Mouse (Mus musculus): Measurements from ENCODE around the gene Zdhhc1.

The Zdhhc1 gene

DNA sequence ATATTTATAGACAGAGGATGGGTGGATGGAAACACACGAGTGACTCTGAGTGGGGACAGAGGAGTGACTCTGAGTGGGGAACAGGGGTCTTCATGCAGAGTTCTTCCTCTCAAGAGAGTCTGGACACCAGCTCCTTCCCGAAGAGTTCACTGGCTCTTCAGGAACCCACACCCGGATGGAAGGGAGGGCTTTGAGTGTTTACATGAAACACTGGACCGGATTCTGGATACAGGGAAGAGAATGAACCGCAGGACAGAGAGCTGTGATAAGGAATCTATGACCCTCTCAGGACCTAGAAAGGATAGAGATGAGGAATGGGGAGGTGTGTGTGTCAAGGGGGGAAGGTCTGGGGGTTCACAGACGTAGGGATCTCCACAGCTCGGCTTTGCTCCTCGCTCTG is 20.6 kb upstream of the Zdhhc1 start:
- no peak for DNase-seq

DNA sequence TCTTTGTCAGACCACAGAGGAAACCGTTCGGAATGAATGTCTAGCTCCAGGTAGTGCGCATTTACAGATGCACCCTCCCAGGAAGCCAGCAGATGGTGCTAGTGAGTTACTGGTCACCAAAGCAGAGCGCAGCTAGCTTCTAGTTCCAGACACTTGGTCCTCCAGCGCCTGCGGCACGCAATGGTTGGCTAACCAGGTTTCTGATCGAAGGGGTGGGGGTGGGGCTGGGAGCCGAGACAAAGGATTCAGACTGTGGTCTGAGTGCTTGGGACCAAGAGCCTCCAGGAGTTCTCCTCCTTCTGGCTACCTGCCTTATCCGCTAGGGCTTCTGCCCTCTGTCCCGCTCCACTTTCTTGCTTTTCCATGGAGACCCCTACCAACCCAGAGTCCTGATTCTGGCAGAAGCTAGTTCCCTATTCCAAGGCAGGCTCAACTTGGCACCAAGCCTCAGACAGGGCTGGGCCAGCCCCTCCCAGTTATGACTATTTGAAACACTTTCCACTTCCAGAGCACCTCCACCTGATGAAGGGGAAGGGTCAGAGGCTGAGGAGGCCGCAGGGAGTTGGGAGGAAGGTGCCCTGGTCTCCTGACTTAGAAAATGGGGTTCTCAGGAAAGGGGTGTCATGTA is 19.4 kb upstream of the Zdhhc1 start:
- peak; percentile 88 for DNase-seq

DNA sequence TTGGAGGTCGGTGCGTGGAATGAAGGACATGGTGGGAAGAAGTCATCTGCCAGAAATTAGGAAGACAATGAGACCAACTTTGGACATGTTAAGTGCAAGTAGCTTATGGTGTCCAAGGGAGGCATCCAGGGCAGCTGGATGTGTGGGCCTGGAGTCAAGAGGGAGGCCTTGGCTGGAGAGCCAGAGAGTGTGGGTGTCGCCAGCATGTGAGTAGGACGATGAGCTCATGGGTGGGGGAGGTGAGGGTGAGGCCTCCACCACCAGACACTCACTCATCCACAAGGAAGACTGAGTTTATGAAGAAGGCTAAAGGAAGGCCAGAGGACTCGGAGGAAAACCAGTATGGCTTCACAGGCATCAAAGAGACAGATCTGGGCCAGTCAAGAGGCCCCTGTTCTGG is 18.0 kb upstream of the Zdhhc1 start:
- no peak for DNase-seq

DNA sequence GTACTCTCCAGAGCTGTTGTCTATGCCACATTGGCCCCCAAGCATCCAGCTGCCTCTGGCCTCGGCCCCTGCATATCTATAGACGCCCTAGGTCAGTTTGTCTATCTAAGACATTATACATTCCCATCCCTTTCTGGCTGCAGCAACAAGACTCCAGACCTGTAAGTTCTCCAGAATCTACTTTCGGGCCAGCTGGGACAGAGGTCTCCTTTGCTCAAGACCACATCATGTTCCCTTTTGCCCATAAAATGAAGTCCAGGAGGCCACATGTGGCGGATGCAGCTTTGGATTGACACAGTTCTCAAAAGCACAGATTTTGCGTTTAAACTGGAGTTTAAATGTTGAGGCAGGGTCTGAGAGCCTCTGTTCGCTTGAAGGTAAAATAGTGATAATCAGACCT is 17.5 kb upstream of the Zdhhc1 start:
- no peak for DNase-seq

DNA sequence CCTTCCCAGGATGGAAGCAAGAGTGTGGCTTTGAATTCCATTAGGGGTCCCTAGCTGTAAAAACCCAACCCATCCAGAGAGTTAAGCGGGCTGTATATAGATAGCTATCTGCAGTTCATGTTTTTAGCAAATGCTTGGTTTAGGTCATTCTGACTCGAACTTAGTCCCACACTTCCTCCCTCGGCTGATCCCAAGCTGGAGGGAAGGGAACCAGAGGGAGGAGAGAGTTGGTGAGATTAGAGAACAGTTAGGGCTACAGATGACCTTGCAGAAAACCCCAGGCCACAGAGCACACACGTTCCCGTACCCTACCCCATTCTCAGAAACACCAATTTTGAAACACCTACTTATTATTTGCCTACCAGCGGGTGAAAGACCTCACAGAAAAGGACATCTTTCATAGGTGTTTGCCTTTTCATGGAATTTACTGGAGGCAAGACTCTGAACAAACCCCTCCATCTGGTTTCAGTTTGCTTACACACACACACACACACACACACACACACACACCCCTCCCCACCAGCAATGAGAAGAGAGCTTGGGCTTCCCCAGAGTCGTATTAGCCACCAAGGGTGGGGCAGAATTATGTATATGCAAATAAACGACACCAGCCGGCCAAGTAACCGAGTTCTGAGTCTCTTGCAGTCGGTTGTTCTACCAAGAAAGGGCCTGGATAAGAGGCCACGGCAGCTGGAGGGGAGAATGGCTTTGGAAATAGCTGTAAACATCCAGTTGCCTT is 13.5 kb upstream of the Zdhhc1 start:
- DNase-seq, result no peak

- DNase-seq, result no peak
Measured at GRCm38 (mm10) chr8:105508758-105509157, 12.1 kb upstream of the Zdhhc1 start.

- no peak for DNase-seq
Measured at GRCm38 (mm10) chr8:105506977-105507376, 10.3 kb upstream of the Zdhhc1 start.

DNA sequence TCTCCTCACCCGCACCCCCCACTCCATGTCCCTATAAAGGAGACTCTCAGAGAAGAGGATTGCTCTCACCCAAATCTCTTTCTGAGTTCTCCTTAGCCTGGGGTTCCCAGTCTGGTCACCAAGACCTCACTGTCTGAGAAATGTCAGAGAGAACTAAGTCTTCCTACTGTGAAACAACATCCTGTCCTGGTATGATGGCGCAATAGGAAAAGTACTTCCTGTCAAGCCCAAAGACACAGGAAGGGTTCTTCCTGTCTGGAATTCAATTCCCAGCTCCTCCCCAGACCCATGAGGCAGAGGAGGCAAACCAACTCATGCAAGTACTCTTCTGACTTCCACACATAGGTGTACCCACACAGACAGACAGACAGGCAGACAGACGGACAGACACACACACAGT is 7.9 kb upstream of the Zdhhc1 start:
- DNase-seq, result no peak

DNA sequence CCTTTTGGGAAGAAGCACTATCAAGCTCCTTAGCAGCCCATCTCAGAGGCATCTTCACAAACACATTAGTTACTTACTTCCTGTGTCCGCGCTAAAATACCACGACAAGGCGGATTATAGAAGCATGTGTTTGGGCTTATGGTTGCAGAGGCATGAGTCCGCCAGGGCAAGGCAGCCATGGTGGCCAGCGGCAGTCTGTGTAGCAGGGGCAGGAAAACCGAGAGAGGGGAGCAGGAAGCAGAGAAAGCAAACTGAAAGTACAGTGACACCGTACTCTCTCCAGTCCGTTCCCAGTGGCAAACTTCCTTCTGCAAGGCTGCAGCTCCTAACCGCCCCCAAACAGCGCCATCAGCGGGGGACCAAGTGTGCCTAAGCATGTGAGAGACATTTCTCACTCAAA is 3.1 kb upstream of the Zdhhc1 start:
- peak in 1 of 2 experiments; percentile 29 for DNase-seq

- peak in 1 of 2 experiments; percentile 30 for DNase-seq
Measured at GRCm38 (mm10) chr8:105495350-105496302, 1.1 kb downstream of the Zdhhc1 start.

DNA sequence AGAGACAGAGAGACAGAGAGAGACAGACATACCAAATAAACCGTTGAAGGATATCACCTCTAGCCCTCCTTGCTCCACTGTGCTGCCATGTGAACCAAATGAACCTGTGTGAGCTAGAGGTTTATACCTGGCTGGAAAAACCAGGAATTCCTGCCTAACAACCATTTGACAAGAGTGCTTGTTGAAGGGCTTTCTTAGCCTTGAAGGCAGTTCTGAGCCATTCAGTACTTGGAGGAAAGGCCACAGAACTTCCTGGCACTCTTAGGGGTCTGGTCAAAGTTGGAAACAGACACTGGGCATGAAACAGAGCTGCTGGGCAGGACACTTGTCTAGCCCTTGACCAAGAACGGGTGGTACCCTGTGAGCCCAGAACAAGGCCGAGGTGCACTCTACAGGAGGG is 2.1 kb downstream of the Zdhhc1 start:
- DNase-seq, result peak in 1 of 2 experiments; percentile 36

GRCm38 (mm10) chr8:105493495-105493894 is 3.2 kb downstream of the Zdhhc1 start:
- no peak for DNase-seq

GRCm38 (mm10) chr8:105489281-105489680 is 7.4 kb downstream of the Zdhhc1 start:
- peak in 1 of 2 experiments; percentile 18 for DNase-seq

DNA sequence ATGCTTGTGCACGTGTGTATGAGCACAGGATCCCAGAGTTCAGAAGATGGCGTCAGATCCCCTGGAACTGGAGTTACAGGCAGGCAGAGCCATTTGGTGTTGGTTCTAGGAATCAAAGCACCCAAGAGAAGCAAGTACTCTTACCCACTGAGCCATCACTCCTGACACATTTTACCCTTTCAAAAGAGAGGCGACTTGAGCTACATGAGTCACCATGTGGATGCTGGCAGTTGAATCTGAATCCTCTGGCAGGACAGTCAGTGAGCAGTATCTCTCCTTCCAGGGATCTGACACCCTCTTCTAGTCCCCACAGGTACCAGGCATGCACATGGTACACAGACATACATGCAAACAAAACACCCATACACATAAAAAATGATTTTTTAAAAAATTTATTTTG is 8.6 kb downstream of the Zdhhc1 start:
- peak in 1 of 2 experiments; percentile 15 for DNase-seq

DNA sequence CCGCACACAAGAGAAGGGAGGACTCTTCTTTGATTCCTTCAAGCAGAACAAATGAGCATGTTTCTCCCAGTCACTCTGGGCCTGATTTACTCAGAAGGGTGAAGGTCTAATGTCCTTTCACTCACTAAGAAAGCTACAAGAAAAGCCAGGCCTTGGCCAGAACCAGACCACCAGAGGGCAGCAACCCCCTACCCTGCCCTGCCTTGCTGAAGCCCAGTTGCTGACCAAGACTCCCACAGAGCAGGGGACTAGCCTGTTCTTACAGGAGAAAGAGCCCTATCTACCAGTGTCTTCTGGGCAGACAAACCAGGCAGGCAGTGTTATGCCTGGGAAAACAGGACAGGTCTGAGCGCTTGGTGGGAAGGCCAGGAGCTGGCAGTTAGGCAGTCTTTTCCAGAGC is 12.3 kb downstream of the Zdhhc1 start:
- DNase-seq, result peak; percentile 85 to 86

DNA sequence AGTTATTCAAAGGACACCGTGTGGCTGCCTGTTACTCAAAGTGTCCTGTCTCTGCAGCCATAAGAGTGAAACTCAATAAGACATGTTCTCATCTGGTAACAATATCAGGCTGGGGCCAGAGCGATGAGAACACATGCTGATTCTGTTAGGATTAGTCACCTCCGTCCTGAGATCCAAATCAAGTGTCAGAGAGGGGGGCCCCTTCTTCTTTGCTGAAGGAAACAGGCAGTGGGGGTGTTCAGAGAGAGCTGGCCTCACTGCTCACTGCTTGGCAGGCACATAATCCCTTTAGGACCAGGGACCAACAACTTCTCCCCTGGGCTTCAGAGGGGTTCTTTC is 12.7 kb downstream of the Zdhhc1 start:
- no peak for DNase-seq

DNA sequence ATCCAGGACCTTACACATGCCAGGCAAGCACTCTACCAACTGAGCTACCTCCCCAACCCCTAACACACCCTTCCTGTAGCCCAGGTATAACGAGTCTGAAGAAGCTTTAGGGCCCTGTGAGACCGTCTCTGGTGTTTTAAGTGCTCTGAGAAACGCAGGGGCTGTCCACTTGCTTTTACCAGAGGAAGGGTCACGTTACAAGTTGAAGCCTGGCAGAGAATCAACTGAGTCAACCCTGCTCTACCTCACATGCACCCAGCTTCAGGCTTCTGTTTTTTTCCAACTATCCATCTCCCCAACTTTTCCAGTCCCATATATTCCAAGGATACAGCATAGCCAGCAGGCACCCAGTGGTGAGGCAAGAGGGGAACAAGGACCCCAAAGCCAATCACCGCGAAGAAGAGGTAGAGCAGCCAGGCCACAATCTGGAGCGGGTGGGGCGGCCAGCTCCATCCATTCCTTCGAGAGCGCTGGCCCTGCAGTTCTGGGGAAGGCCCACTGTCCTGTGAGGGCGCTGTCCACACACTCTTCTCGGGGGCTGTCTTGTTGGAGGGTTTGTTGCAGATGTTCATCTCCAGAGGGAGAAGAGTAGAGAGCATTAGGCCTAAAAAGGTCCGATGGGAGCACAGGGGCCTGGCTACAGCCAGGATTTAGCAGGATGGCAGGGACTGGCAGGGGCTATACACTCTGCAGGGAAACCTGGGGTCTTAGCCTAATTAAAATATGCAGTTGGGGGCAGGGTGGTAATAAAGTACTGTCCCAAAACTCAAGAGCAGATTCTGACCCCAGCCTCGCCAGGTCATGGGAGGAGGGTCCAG is 13.3 kb downstream of the Zdhhc1 start:
- peak; percentile 43 to 51 for DNase-seq

- DNase-seq, result no peak
Measured at GRCm38 (mm10) chr8:105482123-105482522, 14.6 kb downstream of the Zdhhc1 start.

GRCm38 (mm10) chr8:105481453-105481852 is 15.2 kb downstream of the Zdhhc1 start:
- DNase-seq, result peak in 1 of 2 experiments; percentile 53

- no peak for DNase-seq
Measured at GRCm38 (mm10) chr8:105481013-105481412, 15.7 kb downstream of the Zdhhc1 start.

DNA sequence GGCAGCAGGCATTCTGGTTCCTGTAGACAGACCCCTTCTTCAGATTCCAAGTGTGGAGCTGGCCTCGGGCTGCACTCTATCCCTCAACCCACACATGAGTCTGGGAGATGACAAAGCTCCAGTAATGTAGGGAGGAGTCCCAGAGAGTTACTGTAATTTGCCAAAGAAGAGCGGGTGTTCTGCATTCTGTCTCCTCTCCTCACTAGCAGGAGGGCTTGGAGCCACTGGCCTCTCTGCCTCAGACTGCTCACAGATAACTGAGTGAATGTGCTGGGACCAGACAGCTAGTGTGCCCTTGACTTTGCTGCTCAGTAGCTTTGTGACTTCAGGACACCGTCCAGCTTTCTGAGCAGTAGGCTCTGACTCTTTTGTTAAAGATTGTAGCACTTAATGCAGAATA is 18.9 kb downstream of the Zdhhc1 start:
- DNase-seq, result no peak

DNA sequence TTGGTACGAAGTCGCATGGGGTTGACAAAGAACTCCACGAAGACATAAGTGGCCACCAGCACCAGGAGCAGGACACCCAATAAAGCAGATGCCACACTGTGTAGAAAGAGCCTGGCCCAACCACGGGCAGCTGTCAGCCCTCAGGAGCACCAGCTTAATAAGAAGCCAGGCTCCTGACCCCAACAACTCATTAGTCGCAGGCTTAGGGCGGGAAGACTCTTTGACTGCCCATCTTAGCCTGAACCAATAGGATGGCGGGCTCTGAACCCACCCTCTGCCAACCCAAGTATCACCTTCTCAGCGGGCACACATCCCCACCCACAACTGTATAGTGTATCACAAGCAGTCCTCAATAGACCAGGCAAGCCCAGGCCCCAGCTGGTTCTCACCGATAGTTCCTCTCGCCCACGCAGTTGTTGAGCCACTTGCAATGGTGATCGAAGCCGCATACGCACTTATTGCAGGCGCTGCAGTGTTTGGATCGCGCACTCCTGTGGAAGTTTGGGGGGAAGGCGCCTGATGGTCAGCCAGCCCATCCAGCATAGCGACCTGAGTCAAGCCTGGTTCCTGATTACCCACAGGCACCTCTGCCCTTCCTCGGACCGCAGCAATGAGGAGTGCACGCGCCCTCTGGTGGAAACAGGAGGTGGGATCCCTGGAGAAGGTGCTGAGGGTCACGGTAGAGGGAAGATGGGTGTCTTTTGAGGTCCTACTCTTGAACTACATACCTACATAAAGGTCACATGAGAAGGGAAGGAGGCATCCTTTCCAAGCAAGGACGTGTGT is 19.9 kb downstream of the Zdhhc1 start:
- DNase-seq, result peak; percentile 79 to 81

Measured in kidney, postnatal 25 days (tissue).